Mouse (Mus musculus): ENCODE measurements around the gene Abcd4. TPM values are rescaled to one million over a fixed set of nuclear protein-coding genes. Genes with fewer than 3 reads are reported as not detected.

Gene Abcd4
- polyA plus RNA-seq (2015; fragmentation: Nextera tagmentation; extraction: Ambion mirVana), result 10.1 and 15.5 TPM in 2 replicates

- WGBS, result under 1% methylated on average over 32 of the region's 34 CpGs
- H3K9me3 ChIP-seq (ENCODE audit: control insufficient read depth, low read length), result no peaks in the 10 kb centered on the region
- no peaks in the 10 kb centered on the region for H3K27me3 ChIP-seq (replicated peaks; ENCODE audit: control insufficient read depth, insufficient read depth, low read length)
- peak within 1 kb of the TSS; percentile 89 for H3K9ac ChIP-seq (replicated peaks; ENCODE audit: low read depth, low read length)
- peak within 1 kb of the TSS; percentile 62 for H3K4me2 ChIP-seq (ENCODE audit: low read length)
- peaks cover 4% of the 10 kb centered on the region; the same call in 1 of the 2 replicates for H3K4me1 ChIP-seq (replicated peaks; ENCODE audit: control insufficient read depth, insufficient read depth, low read length)
- H3K36me3 ChIP-seq (ENCODE audit: control insufficient read depth, insufficient read depth), result no peaks in the 10 kb centered on the region
- H3K27ac ChIP-seq (ENCODE audit: low read length), result peak within 1 kb of the TSS; percentile 62
- ATAC-seq, result peak; percentile 100
- peak within 1 kb of the TSS; percentile 92 for H3K4me3 ChIP-seq (replicated peaks; ENCODE audit: low read length)
Observed at GRCm38 (mm10) chr12:84616977-84617630, at the start of gene Abcd4. Abcd4 (minus strand) TSS chr12:84617413.

GRCm38 (mm10) chr12:84653912-84654311 lies 36.7 kb upstream of the Abcd4 start:
- 11% methylated on average over 3 of the region's 3 CpGs for WGBS
- Histone ChIP-seq H3K27ac (ENCODE audit: low read length) (no peak overlapping the region), H3K9ac (replicated peaks; ENCODE audit: low read depth, low read length) (no peak overlapping the region), H3K36me3 (ENCODE audit: control insufficient read depth, insufficient read depth) (no peaks in the 10 kb centered on the region), H3K4me2 (ENCODE audit: low read length) (no peak overlapping the region), H3K4me3 (replicated peaks; ENCODE audit: low read length) (no peak overlapping the region), H3K4me1 (replicated peaks; ENCODE audit: control insufficient read depth, insufficient read depth, low read length) (no peaks in the 10 kb centered on the region), H3K27me3 (replicated peaks; ENCODE audit: control insufficient read depth, insufficient read depth, low read length) (0 out of 2 replicates have a peak, but pooled peaks cover 5% of the 10 kb centered on the region), H3K9me3 (ENCODE audit: control insufficient read depth, low read length) (no peaks in the 10 kb centered on the region)
- peak; percentile 47; the same call in 1 of the 2 replicates for ATAC-seq

GRCm38 (mm10) chr12:84650234-84650633 lies 33.0 kb upstream of the Abcd4 start:
- no peak overlapping the region for H3K27ac ChIP-seq (ENCODE audit: low read length)
- H3K36me3 ChIP-seq (ENCODE audit: control insufficient read depth, insufficient read depth), result no peaks in the 10 kb centered on the region
- H3K4me2 ChIP-seq (ENCODE audit: low read length), result no peak overlapping the region
- H3K27me3 ChIP-seq (replicated peaks; ENCODE audit: control insufficient read depth, insufficient read depth, low read length), result 0 out of 2 replicates have a peak, but pooled peaks cover 5% of the 10 kb centered on the region
- no peak overlapping the region for H3K4me3 ChIP-seq (replicated peaks; ENCODE audit: low read length)
- ATAC-seq, result no peak
- no peaks in the 10 kb centered on the region for H3K9me3 ChIP-seq (ENCODE audit: control insufficient read depth, low read length)
- WGBS, result 88% methylated on average over 13 of the region's 13 CpGs
- H3K9ac ChIP-seq (replicated peaks; ENCODE audit: low read depth, low read length), result no peak overlapping the region
- H3K4me1 ChIP-seq (replicated peaks; ENCODE audit: control insufficient read depth, insufficient read depth, low read length), result no peaks in the 10 kb centered on the region

- Histone ChIP-seq H3K27me3 (replicated peaks; ENCODE audit: control insufficient read depth, insufficient read depth, low read length) (peaks cover 34% of the 10 kb centered on the region), H3K27ac (ENCODE audit: low read length) (no peak within 1 kb of the TSS), H3K4me3 (replicated peaks; ENCODE audit: low read length) (no peak within 1 kb of the TSS), H3K9me3 (ENCODE audit: control insufficient read depth, low read length) (no peaks in the 10 kb centered on the region), H3K4me1 (replicated peaks; ENCODE audit: control insufficient read depth, insufficient read depth, low read length) (no peaks in the 10 kb centered on the region; the same call in 1 of the 2 replicates), H3K9ac (replicated peaks; ENCODE audit: low read depth, low read length) (no peak within 1 kb of the TSS), H3K4me2 (ENCODE audit: low read length) (no peak within 1 kb of the TSS), H3K36me3 (ENCODE audit: control insufficient read depth, insufficient read depth) (no peaks in the 10 kb centered on the region)
- WGBS, result 2% methylated on average over 9 of the region's 9 CpGs
- ATAC-seq, result no peak
Observed at GRCm38 (mm10) chr12:84640654-84641053, 23.4 kb upstream of the Abcd4 start, which contains the start of gene Vrtn. Vrtn (plus strand) TSS chr12:84641019.

GRCm38 (mm10) chr12:84640253-84640652 lies 23.0 kb upstream of the Abcd4 start:
- ATAC-seq, result no peak
- Histone ChIP-seq H3K9ac (replicated peaks; ENCODE audit: low read depth, low read length) (no peak overlapping the region), H3K27ac (ENCODE audit: low read length) (no peak overlapping the region), H3K27me3 (replicated peaks; ENCODE audit: control insufficient read depth, insufficient read depth, low read length) (peaks cover 34% of the 10 kb centered on the region), H3K9me3 (ENCODE audit: control insufficient read depth, low read length) (no peaks in the 10 kb centered on the region), H3K36me3 (ENCODE audit: control insufficient read depth, insufficient read depth) (no peaks in the 10 kb centered on the region), H3K4me1 (replicated peaks; ENCODE audit: control insufficient read depth, insufficient read depth, low read length) (no peaks in the 10 kb centered on the region; the same call in 1 of the 2 replicates), H3K4me2 (ENCODE audit: low read length) (no peak overlapping the region), H3K4me3 (replicated peaks; ENCODE audit: low read length) (no peak overlapping the region)
- 7% methylated on average over 6 of the region's 6 CpGs for WGBS

GRCm38 (mm10) chr12:84631867-84632266 lies 14.7 kb upstream of the Abcd4 start:
- H3K4me1 ChIP-seq (replicated peaks; ENCODE audit: control insufficient read depth, insufficient read depth, low read length), result no peaks in the 10 kb centered on the region
- no peaks in the 10 kb centered on the region for H3K27me3 ChIP-seq (replicated peaks; ENCODE audit: control insufficient read depth, insufficient read depth, low read length)
- no peaks in the 10 kb centered on the region for H3K36me3 ChIP-seq (ENCODE audit: control insufficient read depth, insufficient read depth)
- no peak overlapping the region for H3K27ac ChIP-seq (ENCODE audit: low read length)
- H3K4me3 ChIP-seq (replicated peaks; ENCODE audit: low read length), result no peak overlapping the region
- ATAC-seq, result no peak
- WGBS, result 55% methylated on average over 3 of the region's 3 CpGs
- H3K9ac ChIP-seq (replicated peaks; ENCODE audit: low read depth, low read length), result no peak overlapping the region
- H3K9me3 ChIP-seq (ENCODE audit: control insufficient read depth, low read length), result no peaks in the 10 kb centered on the region
- no peak overlapping the region for H3K4me2 ChIP-seq (ENCODE audit: low read length)

GRCm38 (mm10) chr12:84625116-84625515 lies 7.9 kb upstream of the Abcd4 start:
- peaks cover 8% of the 10 kb centered on the region for H3K4me1 ChIP-seq (replicated peaks; ENCODE audit: control insufficient read depth, insufficient read depth, low read length)
- no peaks in the 10 kb centered on the region for H3K9me3 ChIP-seq (ENCODE audit: control insufficient read depth, low read length)
- H3K27ac ChIP-seq (ENCODE audit: low read length), result no peak overlapping the region
- H3K4me3 ChIP-seq (replicated peaks; ENCODE audit: low read length), result no peak overlapping the region
- 0 out of 2 replicates have a peak overlapping the region, but pooled peaks have one; percentile 3 for H3K9ac ChIP-seq (replicated peaks; ENCODE audit: low read depth, low read length)
- WGBS, result 1% methylated on average over 9 of the region's 9 CpGs
- H3K4me2 ChIP-seq (ENCODE audit: low read length), result peak overlapping the region; percentile 21; the same call in 1 of the 2 replicates
- peak; percentile 69 for ATAC-seq
- no peaks in the 10 kb centered on the region for H3K27me3 ChIP-seq (replicated peaks; ENCODE audit: control insufficient read depth, insufficient read depth, low read length)
- no peaks in the 10 kb centered on the region for H3K36me3 ChIP-seq (ENCODE audit: control insufficient read depth, insufficient read depth)

GRCm38 (mm10) chr12:84624601-84625000 lies 7.4 kb upstream of the Abcd4 start:
- Histone ChIP-seq H3K4me2 (ENCODE audit: low read length) (no peak overlapping the region), H3K9ac (replicated peaks; ENCODE audit: low read depth, low read length) (no peak overlapping the region), H3K36me3 (ENCODE audit: control insufficient read depth, insufficient read depth) (no peaks in the 10 kb centered on the region), H3K27me3 (replicated peaks; ENCODE audit: control insufficient read depth, insufficient read depth, low read length) (no peaks in the 10 kb centered on the region), H3K9me3 (ENCODE audit: control insufficient read depth, low read length) (no peaks in the 10 kb centered on the region), H3K4me3 (replicated peaks; ENCODE audit: low read length) (no peak overlapping the region), H3K4me1 (replicated peaks; ENCODE audit: control insufficient read depth, insufficient read depth, low read length) (peaks cover 8% of the 10 kb centered on the region), H3K27ac (ENCODE audit: low read length) (no peak overlapping the region)
- ATAC-seq, result no peak
- WGBS, result 12% methylated on average over 8 of the region's 8 CpGs

GRCm38 (mm10) chr12:84620975-84621374 lies 3.8 kb upstream of the Abcd4 start:
- no peaks in the 10 kb centered on the region for H3K9me3 ChIP-seq (ENCODE audit: control insufficient read depth, low read length)
- peaks cover 12% of the 10 kb centered on the region for H3K4me1 ChIP-seq (replicated peaks; ENCODE audit: control insufficient read depth, insufficient read depth, low read length)
- H3K4me3 ChIP-seq (replicated peaks; ENCODE audit: low read length), result no peak overlapping the region
- H3K36me3 ChIP-seq (ENCODE audit: control insufficient read depth, insufficient read depth), result no peaks in the 10 kb centered on the region
- no peak overlapping the region for H3K4me2 ChIP-seq (ENCODE audit: low read length)
- H3K27ac ChIP-seq (ENCODE audit: low read length), result no peak overlapping the region
- ATAC-seq, result no peak
- H3K9ac ChIP-seq (replicated peaks; ENCODE audit: low read depth, low read length), result no peak overlapping the region
- no peaks in the 10 kb centered on the region for H3K27me3 ChIP-seq (replicated peaks; ENCODE audit: control insufficient read depth, insufficient read depth, low read length)

Data from forebrain, embryonic 16.5 days (tissue).